Mouse (Mus musculus): ENCODE measurements around the gene Arhgap21.

DNA sequence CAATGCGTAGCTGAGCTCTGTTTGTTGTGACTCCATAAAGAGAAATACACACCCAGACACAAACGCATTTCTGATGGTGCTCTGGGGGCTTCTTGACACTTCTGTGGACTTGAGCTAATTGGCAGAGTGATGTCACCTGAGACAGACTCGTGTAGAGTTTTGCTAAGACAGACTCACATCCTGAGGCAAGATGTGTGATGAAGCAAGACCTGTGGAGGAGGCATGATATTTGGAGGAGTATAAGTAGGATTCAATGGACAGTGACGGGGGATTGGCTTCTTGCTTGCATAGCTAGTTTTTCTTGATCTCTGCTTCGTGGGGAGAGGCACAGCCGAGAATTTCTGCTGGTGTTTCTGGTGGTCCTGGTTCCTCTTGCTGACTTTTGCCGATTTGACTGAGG, 150.5 kb downstream of the Arhgap21 start:
- TF ChIP-seq CTCF (IDR thresholded peaks at IDR 0.05; ENCODE audit: insufficient read depth, low read length) (no peak), POLR2A (IDR thresholded peaks at IDR 0.05; ENCODE audit: borderline replicate concordance, extremely low read depth, low read depth, low read length) (no peak)

Data from lung, adult 2 months (tissue).